Mouse (Mus musculus) myocyte (in vitro differentiated cells): ENCODE measurements at regions not wholly inside any gene's neighbourhood (a gene's known extent, or its start where the extent isn't known, plus 50 kb on each side); places are given as distances from the start of the nearest gene placed in this dataset.

Source experiments
- H3K27me3 ChIP-seq: one replicate; pipeline ENCODE4 v1.6.1; 2011; ENCODE audit not compliant: control insufficient read depth, insufficient read depth, insufficient read length
- H3K36me3 ChIP-seq: one replicate; pipeline ENCODE4 v1.6.1; 2011; ENCODE audit not compliant: control insufficient read depth, insufficient read depth
- H3K4me2 ChIP-seq: one replicate; pipeline ENCODE4 v1.6.1; 2011; ENCODE audit warnings: low read depth, control low read depth
- H3K4me3 ChIP-seq: one replicate; pipeline ENCODE4 v1.5.1; 2011; ENCODE audit warnings: mild to moderate bottlenecking, control low read depth, moderate library complexity
- H3K79me2 ChIP-seq: one replicate; pipeline ENCODE4 v1.6.1; 2011; ENCODE audit not compliant: control insufficient read depth, insufficient read depth
- H3ac ChIP-seq: one replicate; pipeline ENCODE4 v1.6.1; 2011; ENCODE audit not compliant: control insufficient read depth, insufficient read length
- CEBPB ChIP-seq: IDR thresholded peaks from 2 replicates; pipeline ENCODE4 v1.6.1; 2011; ENCODE audit warnings: mild to moderate bottlenecking, moderate library complexity; ENCODE audit not compliant: poor library complexity, insufficient read depth, severe bottlenecking
- E2F4 ChIP-seq: IDR thresholded peaks from one replicate; pipeline ENCODE4 v1.6.1; 2011; ENCODE audit warnings: mild to moderate bottlenecking, control low read depth, moderate library complexity; ENCODE audit not compliant: insufficient read depth
- MAX ChIP-seq: IDR thresholded peaks from one replicate; pipeline ENCODE4 v1.6.1; 2011; ENCODE audit warnings: low read depth, mild to moderate bottlenecking, control low read depth
- MYOD1 ChIP-seq, 3 experiments: IDR thresholded peaks; one replicate each; pipeline ENCODE4 v1.6.1; 2011; ENCODE audit warnings: control low read depth in 2 of 3, low read depth in 2 of 3, mild to moderate bottlenecking in 2 of 3, moderate library complexity in 1 of 3; ENCODE audit not compliant: insufficient read length in 2 of 3, control insufficient read depth in 1 of 3
- MYOG ChIP-seq, 3 experiments: IDR thresholded peaks; one replicate each; pipeline ENCODE4 v1.6.1; 2011; ENCODE audit warnings: control low read depth in 2 of 3, low read depth in 2 of 3, mild to moderate bottlenecking in 2 of 3; ENCODE audit not compliant: insufficient read length in 2 of 3, control insufficient read depth in 1 of 3, insufficient read depth in 1 of 3
- POLR2A ChIP-seq: IDR thresholded peaks from one replicate; pipeline ENCODE4 v1.6.1; 2011; ENCODE audit warnings: low read depth, mild to moderate bottlenecking, control low read depth, moderate library complexity; ENCODE audit not compliant: insufficient read length
- POLR2AphosphoS2 ChIP-seq: IDR thresholded peaks from one replicate; pipeline ENCODE4 v1.6.1; 2011; ENCODE audit warnings: low read depth, control low read depth; ENCODE audit not compliant: insufficient read length
- REST ChIP-seq: IDR thresholded peaks from one replicate; pipeline ENCODE4 v1.6.1; 2011; ENCODE audit warnings: mild to moderate bottlenecking, control low read depth, moderate library complexity; ENCODE audit not compliant: insufficient read depth, insufficient read length
- SRF ChIP-seq: IDR thresholded peaks from one replicate; pipeline ENCODE4 v1.6.1; 2011; ENCODE audit warnings: low read depth; ENCODE audit not compliant: control insufficient read depth, insufficient read length
- TCF12 ChIP-seq: IDR thresholded peaks from one replicate; pipeline ENCODE4 v1.6.1; 2011; ENCODE audit warnings: mild to moderate bottlenecking, control low read depth; ENCODE audit not compliant: poor library complexity, insufficient read depth, severe bottlenecking
- TCF3 ChIP-seq: IDR thresholded peaks from one replicate; pipeline ENCODE4 v1.6.1; 2011; ENCODE audit warnings: low read depth, control low read depth; ENCODE audit not compliant: insufficient read length
- USF1 ChIP-seq: IDR thresholded peaks from one replicate; pipeline ENCODE4 v1.6.1; 2011; ENCODE audit warnings: low read depth, mild to moderate bottlenecking, control low read depth, moderate library complexity

DNA sequence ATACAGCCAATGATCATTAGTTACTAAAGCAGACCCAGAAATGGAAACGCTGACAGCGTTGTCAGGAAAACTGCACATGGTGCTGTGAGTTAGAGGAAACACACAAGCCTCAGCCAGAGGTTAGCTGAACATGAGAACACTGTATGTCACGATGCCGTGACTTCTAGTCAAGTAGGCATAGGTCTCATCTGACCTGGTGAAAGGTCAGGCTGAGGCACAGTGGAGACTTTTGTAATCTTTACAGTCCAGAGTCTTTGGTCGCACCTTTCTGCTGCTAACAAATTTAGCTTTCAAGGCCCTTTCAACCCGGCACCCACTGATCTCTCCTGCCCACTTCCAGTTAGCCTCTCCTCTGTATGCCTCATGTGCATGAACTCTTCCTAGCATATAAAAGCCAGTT lies 88.3 kb upstream of the Smad1 start:
- H3K27me3 ChIP-seq, result no peaks in the 10 kb centered on the region
- H3K79me2 ChIP-seq, result no peaks in the 10 kb centered on the region
- H3ac ChIP-seq, result no peak overlapping the region
- H3K4me2 ChIP-seq, result no peak overlapping the region
- H3K4me3 ChIP-seq, result no peak overlapping the region
- TF ChIP-seq E2F4, result no peak
- no peak for TF ChIP-seq MAX
- TF ChIP-seq SRF, result no peak
- TF ChIP-seq CEBPB, result no peak
- no peak for TF ChIP-seq REST
- no peak for TF ChIP-seq MYOD1 (IDR thresholded peaks at IDR 0.05; ENCODE audit: control insufficient read depth in 1 of 3, insufficient read length in 2 of 3, low read depth in 2 of 3)
- no peak for TF ChIP-seq POLR2A
- TF ChIP-seq POLR2AphosphoS2, result no peak
- TF ChIP-seq TCF12, result no peak
- no peak for TF ChIP-seq TCF3
- no peak for TF ChIP-seq USF1
- no peak for TF ChIP-seq MYOG (IDR thresholded peaks at IDR 0.05; ENCODE audit: control insufficient read depth in 1 of 3, insufficient read depth in 1 of 3, insufficient read length in 2 of 3, low read depth in 2 of 3)
- no peaks in the 10 kb centered on the region for H3K36me3 ChIP-seq

DNA sequence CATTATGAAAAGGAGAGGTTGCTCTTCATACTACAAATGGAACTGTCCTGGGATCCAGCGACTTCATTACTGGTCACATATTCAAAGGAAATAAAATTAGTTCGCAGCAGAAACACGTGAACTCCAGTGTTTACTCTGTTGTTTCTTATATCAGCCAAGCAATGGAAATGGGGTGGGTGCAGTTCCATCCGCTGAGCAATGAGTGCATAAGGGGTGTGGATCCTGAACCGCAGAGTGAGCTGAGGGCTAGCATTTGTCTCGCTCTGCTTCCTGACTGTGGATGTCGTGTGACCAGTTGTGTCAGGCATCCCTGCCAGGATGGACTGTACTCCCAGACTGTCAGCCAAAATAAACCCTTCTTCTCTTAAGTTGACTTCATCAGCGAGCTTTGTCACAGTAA lies 80.0 kb upstream of the Smad1 start:
- no peaks in the 10 kb centered on the region for H3K36me3 ChIP-seq
- H3K79me2 ChIP-seq, result no peaks in the 10 kb centered on the region
- no peak overlapping the region for H3ac ChIP-seq
- H3K4me2 ChIP-seq, result no peak overlapping the region
- TF ChIP-seq TCF3, result no peak
- no peak for TF ChIP-seq E2F4
- no peak for TF ChIP-seq POLR2A
- TF ChIP-seq USF1, result no peak
- no peak for TF ChIP-seq MYOG (IDR thresholded peaks at IDR 0.05; ENCODE audit: control insufficient read depth in 1 of 3, insufficient read depth in 1 of 3, insufficient read length in 2 of 3, low read depth in 2 of 3)
- no peak for TF ChIP-seq REST
- TF ChIP-seq SRF, result no peak
- TF ChIP-seq CEBPB, result no peak
- TF ChIP-seq TCF12, result no peak
- no peak overlapping the region for H3K4me3 ChIP-seq
- no peaks in the 10 kb centered on the region for H3K27me3 ChIP-seq

DNA sequence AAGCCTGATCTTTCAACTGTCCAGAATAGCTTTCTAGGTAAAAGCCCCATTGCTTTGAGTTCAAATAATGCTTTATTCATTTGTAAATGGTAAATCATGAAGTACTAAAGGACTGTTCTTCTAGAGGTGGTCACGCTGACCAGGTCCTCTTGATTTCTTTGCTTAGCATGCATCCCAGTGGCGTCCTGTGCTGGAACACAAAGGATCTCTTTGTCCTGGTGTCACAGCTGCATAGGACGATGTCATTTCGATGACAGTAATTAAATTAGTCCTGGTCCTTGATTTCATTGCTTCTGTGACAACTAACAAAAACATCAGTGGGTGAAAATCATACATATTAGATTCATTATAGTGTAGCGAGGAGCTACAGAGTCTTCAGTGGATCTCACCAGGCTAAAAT lies 76.7 kb upstream of the Smad1 start:
- Histone ChIP-seq H3K4me2 (no peak overlapping the region), H3K4me3 (no peak overlapping the region), H3K27me3 (no peaks in the 10 kb centered on the region), H3ac (no peak overlapping the region), H3K79me2 (no peaks in the 10 kb centered on the region), H3K36me3 (no peaks in the 10 kb centered on the region)
- TF ChIP-seq REST (no peak), CEBPB (no peak), POLR2AphosphoS2 (no peak), USF1 (no peak), E2F4 (no peak), MYOG (IDR thresholded peaks at IDR 0.05; ENCODE audit: control insufficient read depth in 1 of 3, insufficient read depth in 1 of 3, insufficient read length in 2 of 3, low read depth in 2 of 3) (no peak), MYOD1 (IDR thresholded peaks at IDR 0.05; ENCODE audit: control insufficient read depth in 1 of 3, insufficient read length in 2 of 3, low read depth in 2 of 3) (no peak), TCF3 (no peak)

DNA sequence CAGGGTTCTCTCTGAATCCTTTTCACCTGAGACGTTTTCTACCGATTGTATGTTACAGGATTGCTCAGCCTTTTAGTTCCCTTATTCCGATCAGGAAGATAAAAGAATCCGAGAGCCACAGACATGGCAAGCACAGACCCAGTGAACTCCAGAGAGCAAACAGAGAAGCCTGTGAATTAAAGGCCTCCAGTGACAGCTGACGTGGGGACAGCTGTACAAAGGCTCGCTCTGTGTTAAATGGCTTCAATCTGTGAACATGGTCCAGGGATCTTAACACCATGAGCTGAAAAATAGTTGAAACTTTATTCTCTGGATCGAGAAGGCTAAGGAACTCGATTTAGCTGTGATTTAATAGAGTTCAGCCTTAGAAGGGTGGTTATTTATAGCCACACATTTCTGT lies 75.4 kb upstream of the Smad1 start:
- no peak for TF ChIP-seq REST
- TF ChIP-seq SRF, result no peak
- peak; percentile 40 for TF ChIP-seq TCF12
- TF ChIP-seq E2F4, result no peak
- peak in 2 of 3 experiments; percentile 62 to 76 for TF ChIP-seq MYOD1 (IDR thresholded peaks at IDR 0.05; ENCODE audit: control insufficient read depth in 1 of 3, insufficient read length in 2 of 3, low read depth in 2 of 3)
- no peak for TF ChIP-seq POLR2AphosphoS2
- TF ChIP-seq TCF3, result no peak
- no peak for TF ChIP-seq MAX
- no peak for TF ChIP-seq USF1
- peak in 2 of 3 experiments; percentile 62 to 90 for TF ChIP-seq MYOG (IDR thresholded peaks at IDR 0.05; ENCODE audit: control insufficient read depth in 1 of 3, insufficient read depth in 1 of 3, insufficient read length in 2 of 3, low read depth in 2 of 3)
- no peak for TF ChIP-seq CEBPB
- TF ChIP-seq POLR2A, result no peak
- no peaks in the 10 kb centered on the region for H3K79me2 ChIP-seq
- no peak overlapping the region for H3K4me3 ChIP-seq
- H3K4me2 ChIP-seq, result peak overlapping the region; percentile 14
- H3ac ChIP-seq, result no peak overlapping the region
- no peaks in the 10 kb centered on the region for H3K36me3 ChIP-seq
- H3K27me3 ChIP-seq, result no peaks in the 10 kb centered on the region

DNA sequence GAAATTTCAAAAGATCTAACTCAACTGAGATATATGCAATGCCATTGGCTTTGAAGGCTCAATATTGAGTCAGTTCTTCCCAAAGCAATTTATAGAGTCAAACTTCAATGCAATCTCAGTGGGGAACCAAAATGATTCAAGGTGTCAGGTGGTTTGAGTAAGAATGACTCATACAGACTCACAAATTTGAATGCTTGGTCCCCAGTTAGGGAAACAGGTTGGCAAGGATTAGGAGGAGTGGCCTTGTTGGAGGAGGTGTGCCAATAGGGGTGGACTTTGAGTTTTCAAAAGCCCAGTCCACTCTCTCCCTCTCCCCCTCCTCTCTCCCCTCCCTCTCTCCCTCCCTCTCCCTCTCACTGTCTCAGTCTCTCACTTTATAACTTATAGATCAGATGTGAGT lies 52.8 kb upstream of the Smad1 start:
- no peak for TF ChIP-seq REST
- no peak overlapping the region for H3ac ChIP-seq

More for the DNA sequence above, 52.8 kb upstream of the Smad1 start:
- Histone ChIP-seq H3K4me3 (no peak overlapping the region), H3K4me2 (no peak overlapping the region), H3K36me3 (no peaks in the 10 kb centered on the region), H3K27me3 (no peaks in the 10 kb centered on the region), H3K79me2 (no peaks in the 10 kb centered on the region)
